Mouse (Mus musculus): ENCODE results near the gene Adm.

DNA sequence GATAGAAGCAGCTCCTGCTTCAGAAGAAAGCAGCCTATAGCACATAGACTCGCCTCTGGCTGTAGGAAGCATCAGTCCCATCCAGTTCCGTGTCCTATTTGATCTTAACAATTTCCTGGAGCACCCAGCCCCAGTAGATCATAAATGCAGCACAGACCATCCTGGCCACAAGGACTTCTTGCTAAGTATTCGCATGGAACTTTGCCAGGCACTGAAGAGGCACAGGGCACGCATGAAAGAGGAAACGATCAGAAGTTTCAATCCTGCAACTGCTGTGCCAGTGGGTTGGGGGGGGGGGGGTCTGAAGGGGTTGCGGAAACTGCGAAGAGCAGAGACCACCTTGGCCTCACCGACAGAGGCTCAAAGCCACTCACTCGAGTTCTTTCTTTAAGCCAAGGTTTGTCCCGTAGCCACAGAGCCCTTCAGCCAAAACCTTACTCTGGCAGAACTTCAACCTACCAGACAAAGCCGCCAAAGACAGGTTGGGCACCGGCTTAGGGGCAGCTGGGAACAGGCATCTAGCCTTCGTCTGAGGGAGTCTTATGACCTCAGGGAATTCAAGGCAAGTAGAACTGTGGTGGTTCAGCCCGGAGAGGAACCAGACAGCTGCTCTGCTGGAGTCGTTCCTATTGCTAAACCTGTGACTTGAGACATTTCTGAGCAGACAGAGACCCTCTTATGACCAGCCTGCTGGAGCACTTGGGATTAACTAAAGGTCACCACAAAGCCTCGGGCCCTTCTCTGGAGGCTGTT, 3.9 kb downstream of the Adm start:
- TF ChIP-seq CTCF (IDR thresholded peaks at IDR 0.05; ENCODE audit: borderline replicate concordance, insufficient read depth, low read depth, low read length) (no peak), POLR2A (IDR thresholded peaks at IDR 0.05; ENCODE audit: borderline replicate concordance, insufficient read depth, low read length) (no peak)
